Mouse (Mus musculus): ENCODE results near the gene Zbtb8a.

- TF ChIP-seq CTCF (IDR thresholded peaks at IDR 0.05; ENCODE audit: insufficient read depth, low read depth, low read length), result no peak
- TF ChIP-seq POLR2A (IDR thresholded peaks at IDR 0.05; ENCODE audit: insufficient read depth, low read depth, low read length), result no peak
Observed at GRCm38 (mm10) chr4:129416478-129416877, 38.6 kb upstream of the Zbtb8a start.
